Mouse (Mus musculus) cerebellum, postnatal 14 days (tissue): ENCODE measurements around the gene Donson.

Source experiments
- DNase-seq, 2 experiments: peaks; one replicate each; pipeline ENCODE4 v3.0.0; 2021; ENCODE audit warnings: mixed read lengths in 2 of 2

The Donson gene

GRCm38 (mm10) chr16:91688619-91689334 lies at the start of gene Donson:
Gene Donson (minus strand): TSS chr16:91688770.
- DNase-seq, result peak; percentile 98

- DNase-seq, result no peak
These were observed 47.7 kb upstream of the Donson start for GRCm38 (mm10) chr16:91736046-91736816.

- DNase-seq, result no peak
These were observed 46.2 kb upstream of the Donson start for GRCm38 (mm10) chr16:91734771-91735170.

GRCm38 (mm10) chr16:91732816-91733215 lies 44.2 kb upstream of the Donson start:
- DNase-seq, result no peak

DNA sequence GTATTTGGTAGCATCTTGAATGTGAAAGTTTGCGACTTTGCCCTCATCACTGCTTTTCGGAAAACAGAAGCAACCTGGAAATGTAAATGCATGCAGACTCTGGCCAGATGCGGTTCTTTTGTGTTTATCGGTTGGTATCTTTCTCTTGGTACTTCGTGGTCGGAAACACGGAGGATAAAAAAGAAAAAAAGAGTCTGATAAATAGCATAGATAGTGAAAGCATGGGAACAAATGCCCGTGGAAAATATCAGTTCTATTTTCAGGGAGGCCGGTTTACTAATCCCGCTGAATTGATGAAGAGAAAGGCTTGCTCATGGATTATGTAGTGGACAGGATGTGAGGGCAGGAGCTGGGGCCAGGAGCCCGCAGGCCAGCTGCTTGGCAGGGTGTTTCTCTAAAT lies 41.9 kb upstream of the Donson start:
- no peak for DNase-seq

GRCm38 (mm10) chr16:91729821-91730441 lies 41.4 kb upstream of the Donson start:
- peak; percentile 75 to 77 for DNase-seq

DNA sequence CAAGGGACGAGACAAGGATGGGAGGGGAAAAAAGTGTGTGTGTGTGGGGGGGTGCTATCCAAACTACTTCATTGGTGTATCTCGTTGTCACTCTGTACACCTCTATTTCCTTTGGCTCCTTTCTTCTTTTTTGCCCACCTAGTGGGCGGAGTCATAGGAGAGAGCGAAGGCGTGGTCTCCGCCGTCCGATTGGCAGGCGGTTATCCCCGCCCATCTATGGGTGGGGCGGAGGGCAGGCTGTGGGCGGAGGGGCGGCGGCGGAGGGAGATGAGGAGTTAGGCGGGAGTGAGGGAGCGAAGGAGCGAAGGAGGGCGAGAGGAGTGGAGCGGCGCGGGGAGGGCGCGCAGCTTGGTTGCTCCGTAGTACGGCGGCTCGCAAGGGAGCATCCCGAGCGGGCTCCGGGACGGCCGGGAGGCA lies 40.5 kb upstream of the Donson start, which contains the start of gene Itsn1:
Itsn1 (plus strand) TSS at position 216 of the 417 bp plus-strand sequence.
- DNase-seq, result peak; percentile 98 to 99

GRCm38 (mm10) chr16:91728123-91729065 lies 39.8 kb upstream of the Donson start, which contains the start of gene Cryzl1:
Gene Cryzl1 (minus strand): TSS chr16:91728975.
- peak; percentile 99 for DNase-seq

DNA sequence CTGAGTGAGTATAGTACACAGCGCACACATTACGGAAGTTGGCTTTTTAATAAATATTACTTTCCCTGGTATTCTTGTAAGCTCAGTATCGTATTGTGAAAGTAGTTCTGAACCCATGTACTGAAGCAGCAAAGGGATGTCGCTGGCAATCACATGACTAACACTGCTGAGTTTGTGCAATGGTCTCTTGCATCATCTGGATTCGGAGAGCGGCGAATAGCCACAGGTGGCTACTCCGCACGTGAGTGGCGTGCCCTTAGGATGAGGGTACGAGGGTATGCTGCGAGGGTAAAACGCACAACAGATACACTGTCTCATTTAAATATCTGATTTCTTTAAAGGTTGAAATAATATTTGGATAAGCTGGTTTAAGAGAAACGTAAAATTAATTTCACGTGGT lies 38.9 kb upstream of the Donson start:
- no peak for DNase-seq

DNA sequence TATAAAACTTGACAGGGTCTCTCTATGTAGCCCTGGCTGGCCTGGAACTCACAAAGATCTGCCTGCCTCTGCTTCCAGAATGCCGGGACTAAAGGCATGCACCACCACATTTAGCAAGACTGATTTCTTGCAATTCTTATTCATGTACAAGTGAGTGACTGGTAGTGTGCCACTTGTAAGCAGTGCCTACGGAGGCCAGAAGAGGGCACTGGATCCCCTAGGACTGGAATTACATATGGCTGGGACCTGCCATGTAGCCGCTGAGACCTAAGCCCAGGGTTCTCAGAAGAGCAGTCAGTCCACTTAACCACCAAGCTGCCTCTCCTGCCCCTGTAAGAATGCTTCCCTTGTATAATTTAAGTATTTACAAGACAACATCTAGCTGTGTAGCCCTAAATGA lies 35.7 kb upstream of the Donson start:
- DNase-seq, result peak; percentile 68 to 69

DNA sequence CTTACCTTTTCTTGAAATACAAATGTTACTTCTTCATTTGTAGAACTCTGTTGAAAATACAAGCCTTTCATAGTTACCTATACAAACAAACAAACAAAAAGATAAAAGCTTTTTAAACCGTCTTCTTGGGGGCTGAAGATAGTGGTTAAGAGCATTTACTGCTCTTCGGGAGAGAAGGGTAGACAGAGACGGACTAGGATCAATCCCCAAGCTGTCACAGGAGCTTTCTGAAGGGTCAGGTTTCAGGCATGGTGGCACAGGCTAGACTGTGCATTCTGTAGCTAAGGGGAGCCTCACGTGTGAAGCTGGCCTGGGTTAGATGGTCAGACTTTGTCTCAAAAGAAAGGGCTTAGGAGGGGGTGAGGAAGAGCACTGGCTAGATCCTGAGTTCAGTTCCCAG lies 28.8 kb upstream of the Donson start:
- DNase-seq, result no peak

GRCm38 (mm10) chr16:91716927-91717349 lies 28.4 kb upstream of the Donson start:
- peak in 1 of 2 experiments; percentile 22 for DNase-seq

GRCm38 (mm10) chr16:91710241-91710640 lies 21.7 kb upstream of the Donson start:
- no peak for DNase-seq

DNA sequence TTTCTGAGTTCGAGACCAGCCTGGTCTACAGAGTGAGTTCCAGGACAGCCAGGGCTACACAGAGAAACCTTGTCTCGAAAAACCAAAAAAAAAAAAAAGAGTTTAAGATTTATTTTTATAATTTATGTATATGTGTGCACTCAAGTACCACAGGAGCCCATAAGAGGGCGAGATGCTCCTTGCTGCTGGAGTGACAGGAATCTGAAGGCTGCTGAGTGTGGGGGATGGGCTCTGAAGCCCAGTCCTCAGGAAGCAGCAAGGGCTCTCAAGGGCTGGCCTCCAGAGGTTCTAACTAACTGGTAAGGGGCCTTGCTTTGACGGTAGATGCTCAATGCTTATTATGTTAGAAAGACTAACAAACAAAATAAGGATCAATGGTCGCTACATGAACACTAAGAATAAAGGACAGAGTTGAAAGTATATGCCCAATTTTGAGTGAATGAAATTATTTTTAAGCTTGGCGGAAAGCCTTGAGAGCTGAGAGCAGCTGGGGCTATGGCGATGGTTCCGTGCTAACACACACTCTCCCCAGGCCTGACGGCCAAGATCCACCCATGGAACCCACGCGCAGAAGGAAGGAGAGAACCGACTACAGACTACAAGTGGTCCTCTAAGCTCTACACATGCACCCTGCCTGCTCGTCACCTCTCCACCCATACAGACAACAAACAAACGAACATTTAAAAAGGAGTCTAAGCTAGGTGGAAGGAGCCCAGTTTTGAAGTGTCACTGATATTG lies 16.2 kb upstream of the Donson start:
- DNase-seq, result peak in 1 of 2 experiments; percentile 32

DNA sequence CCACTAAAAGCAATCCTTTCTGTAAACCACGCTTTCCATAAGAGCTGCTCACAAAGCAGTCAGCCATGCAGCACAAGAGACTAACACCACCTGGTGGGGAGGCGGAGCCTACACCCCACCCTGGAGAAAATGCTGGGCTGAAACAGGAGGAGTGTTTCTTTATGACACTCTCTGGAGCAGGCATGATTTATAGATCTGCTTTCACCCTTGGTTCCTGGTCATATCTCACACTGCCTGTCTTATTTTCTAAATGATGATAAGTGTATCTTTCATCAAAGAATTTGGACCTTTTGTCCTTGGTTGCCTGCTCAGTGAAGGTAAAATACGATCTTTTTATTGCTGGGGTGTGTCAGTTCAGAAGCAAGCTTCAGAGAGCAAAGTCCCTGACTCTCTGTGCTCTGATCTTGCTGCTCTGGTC lies 14.2 kb upstream of the Donson start:
- no peak for DNase-seq

- no peak for DNase-seq
These were observed 13.3 kb upstream of the Donson start for GRCm38 (mm10) chr16:91701908-91702307.

- DNase-seq, result no peak
These were observed 10.4 kb upstream of the Donson start for GRCm38 (mm10) chr16:91698995-91699394.

DNA sequence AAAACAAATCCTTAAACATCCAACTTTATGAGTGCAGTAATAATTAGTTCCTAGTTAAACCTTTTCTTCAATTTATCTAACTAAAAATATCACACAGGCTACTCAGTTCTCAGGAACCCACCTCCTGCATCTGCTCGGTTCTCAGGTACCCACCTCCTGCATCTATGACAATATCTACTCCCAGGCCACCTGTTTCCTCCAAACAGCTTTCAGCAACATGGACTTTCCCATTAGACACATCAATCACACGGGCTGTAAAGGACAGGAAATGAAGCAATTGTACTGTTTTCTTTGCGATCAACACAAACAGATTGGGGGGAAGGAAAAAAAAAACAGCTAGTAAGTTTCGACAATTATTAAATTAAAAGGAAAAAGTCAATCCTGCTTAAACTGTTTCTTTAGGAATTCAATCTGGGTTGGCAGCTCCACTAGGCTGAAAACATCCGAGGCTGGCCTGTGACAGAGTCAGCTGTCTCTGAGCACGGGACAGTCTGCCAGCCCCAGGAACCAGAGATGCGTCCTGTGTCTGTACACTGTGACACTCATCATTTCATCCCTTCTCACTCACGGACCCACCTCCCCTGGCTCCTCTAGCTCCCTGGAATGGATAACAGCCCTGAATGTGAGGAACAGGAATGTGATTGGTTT lies 6.7 kb upstream of the Donson start:
- no peak for DNase-seq

GRCm38 (mm10) chr16:91694455-91695084 lies 6.0 kb upstream of the Donson start:
- DNase-seq, result peak; percentile 86 to 92

DNA sequence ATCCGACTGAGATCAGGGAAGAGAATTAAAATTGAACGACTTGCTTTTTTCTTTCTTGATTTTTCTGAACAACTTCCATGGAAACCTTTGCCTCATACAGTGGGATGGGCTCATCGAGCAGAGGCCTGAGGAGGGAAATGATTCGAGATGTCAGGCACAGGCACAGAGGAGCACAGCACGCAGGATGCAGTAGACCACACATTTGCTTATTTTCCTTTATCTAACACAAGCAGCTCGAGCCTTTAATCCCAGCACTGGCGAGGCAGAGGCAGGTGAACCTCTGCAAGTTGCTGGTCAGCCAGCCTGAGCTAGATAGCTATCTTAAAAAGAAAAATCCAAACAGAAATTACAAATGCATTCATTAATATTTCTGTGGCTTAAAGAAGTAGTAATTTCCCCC lies 1.2 kb upstream of the Donson start:
- no peak for DNase-seq
